Mouse (Mus musculus): ENCODE measurements around the gene Tead2.

GRCm38 (mm10) chr7:45238723-45239496, 23.4 kb downstream of the Tead2 start, which contains the start of gene Cd37:
- no peak for TF ChIP-seq CTCF (IDR thresholded peaks at IDR 0.05; ENCODE audit: extremely low read depth, insufficient read depth, insufficient read length, insufficient replicate concordance)
- peak; percentile 66 for TF ChIP-seq POLR2A (IDR thresholded peaks at IDR 0.05; ENCODE audit: low read depth, low read length)
